Mouse (Mus musculus) limb, embryonic 14.5 days (tissue): ENCODE data around the gene Dazl. TPM values are rescaled to one million over a fixed set of nuclear protein-coding genes. Genes with fewer than 3 reads are reported as not detected.

Experiments
- ATAC-seq: fragments of 200-750 bp; cut with Nextera tagmentation; 2 replicates; pipeline ENCODE4 v1.8.0; 2017; ENCODE audit warnings: low read depth, moderate number of reproducible peaks, moderate TSS enrichment; ENCODE audit not compliant: low FRiP score
- DNase-seq: peaks from one replicate; pipeline ENCODE4 v3.0.0-alpha.2; 2015; ENCODE audit warnings: low spot score
- H3K27ac ChIP-seq: fragments of 300-500 bp; sonication (generic); replicated peaks from 2 replicates; pipeline ENCODE4 v1.5.1; 2014; ENCODE audit warnings: low read depth, mild to moderate bottlenecking, low read length, moderate library complexity, mixed read lengths
- H3K27me3 ChIP-seq: fragments of 300-500 bp; sonication (generic); 2 replicates; pipeline ENCODE4 v1.6.1; 2014; ENCODE audit warnings: low read length, mixed read lengths; ENCODE audit not compliant: control insufficient read depth, insufficient read depth
- H3K36me3 ChIP-seq: fragments of 300-500 bp; sonication (generic); 2 replicates; pipeline ENCODE4 v1.6.1; 2014; ENCODE audit warnings: mild to moderate bottlenecking, low read length, moderate library complexity, mixed read lengths; ENCODE audit not compliant: control insufficient read depth, insufficient read depth
- H3K4me1 ChIP-seq: fragments of 300-500 bp; sonication (generic); 2 replicates; pipeline ENCODE4 v1.6.1; 2014; ENCODE audit warnings: antibody characterized with exemption, low read length, mixed read lengths; ENCODE audit not compliant: control insufficient read depth, insufficient read depth
- H3K4me2 ChIP-seq: fragments of 300-500 bp; sonication (generic); replicated peaks from 2 replicates; pipeline ENCODE4 v1.6.1; 2014; ENCODE audit warnings: low read depth, mild to moderate bottlenecking, low read length, moderate library complexity; ENCODE audit not compliant: severe bottlenecking
- H3K4me3 ChIP-seq: fragments of 300-500 bp; sonication (generic); replicated peaks from 2 replicates; pipeline ENCODE4 v1.5.1; 2014; ENCODE audit warnings: low read length
- H3K9ac ChIP-seq: fragments of 300-500 bp; sonication (generic); 2 replicates; pipeline ENCODE4 v1.6.1; 2014; ENCODE audit warnings: mild to moderate bottlenecking, low read depth, low read length, moderate library complexity; ENCODE audit not compliant: severe bottlenecking
- H3K9me3 ChIP-seq: fragments of 300-500 bp; sonication (generic); 2 replicates; pipeline ENCODE4 v1.6.1; 2016; ENCODE audit warnings: low read length; ENCODE audit not compliant: control insufficient read depth
- POLR2A ChIP-seq: fragments of 200-500 bp; IDR thresholded peaks from 2 replicates; pipeline ENCODE4 v1.8.0; 2012; ENCODE audit warnings: inconsistent platforms, mild to moderate bottlenecking, moderate library complexity, borderline replicate concordance; ENCODE audit not compliant: insufficient read depth, insufficient read length; ENCODE audit errors: extremely low read depth
- WGBS: fragments of 180-500 bp; shearing (Covaris S2); extraction: QIAGEN DNeasy Blood & Tissue Kit; methylation state at CpG from one replicate; pipeline ENCODE4 v1.1.7; 2014; 5-methylcytosine and 5-hydroxymethylcytosine counted together
- polyA plus RNA-seq, 2 experiments: library from polyadenylated mRNA; depleted of rRNA in 1 of 2; stranded (reverse) in 1 of 2; unstranded in 1 of 2; fragments of >200 nt; fragmentation: Nextera tagmentation in 1 of 2; extraction: Ambion mirVana in 1 of 2; gene quantifications; 2 replicates each; pipeline versions ENCODE4 v1.2.1 to v1.2.3; 2012 to 2014

The Dazl gene
- polyA plus RNA-seq, 2 experiments, result 0.09 to 0.32 TPM

GRCm38 (mm10) chr17:50233956-50234355 lies 59.5 kb downstream of the Dazl start:
- ATAC-seq, result no peak
- WGBS, result 89% methylated on average over 5 of the region's 5 CpGs

DNA sequence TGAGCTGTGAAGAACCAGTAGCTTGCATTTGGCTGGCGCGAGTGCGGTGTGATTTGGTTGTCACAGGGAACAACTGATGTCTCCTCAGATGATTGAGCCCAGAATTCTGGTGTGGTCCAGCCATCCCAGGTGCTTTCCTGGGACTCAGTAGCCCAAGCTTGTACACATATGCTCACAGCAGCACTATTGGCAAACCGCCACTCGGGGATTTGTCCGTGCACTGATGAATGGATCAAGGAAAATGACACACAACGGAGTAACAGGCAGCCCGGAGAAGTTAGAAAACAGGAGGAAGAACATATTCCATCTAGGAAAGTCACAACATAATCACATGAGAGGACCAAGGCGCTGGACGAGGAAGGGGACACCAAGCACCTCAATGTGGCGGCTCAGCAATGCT lies 60.6 kb downstream of the Dazl start:
- ATAC-seq, result no peak
- WGBS, result 91% methylated on average over 11 of the region's 11 CpGs
- Histone ChIP-seq H3K4me3 (no peak overlapping the region), H3K9ac (no peak overlapping the region), H3K36me3 (no peaks in the 10 kb centered on the region), H3K4me2 (no peak overlapping the region), H3K27ac (no peak overlapping the region), H3K4me1 (no peaks in the 10 kb centered on the region), H3K9me3 (no peaks in the 10 kb centered on the region), H3K27me3 (no peaks in the 10 kb centered on the region)
- no peak for DNase-seq
- TF ChIP-seq POLR2A, result no peak

More at GRCm38 (mm10) chr17:50233956-50234355, 59.5 kb downstream of the Dazl start:
- H3K27me3 ChIP-seq, result no peaks in the 10 kb centered on the region; the same call in 1 of the 2 replicates
- H3K9me3 ChIP-seq, result no peaks in the 10 kb centered on the region
- no peak overlapping the region for H3K27ac ChIP-seq
- no peak overlapping the region for H3K4me2 ChIP-seq
- TF ChIP-seq POLR2A, result no peak
- H3K9ac ChIP-seq, result no peak overlapping the region
- no peak for DNase-seq
- no peaks in the 10 kb centered on the region for H3K4me1 ChIP-seq
- no peaks in the 10 kb centered on the region for H3K36me3 ChIP-seq
- no peak overlapping the region for H3K4me3 ChIP-seq

GRCm38 (mm10) chr17:50231206-50231605 lies 62.2 kb downstream of the Dazl start:
- ATAC-seq, result no peak
- no peak for TF ChIP-seq POLR2A
- Histone ChIP-seq H3K4me1 (no peaks in the 10 kb centered on the region), H3K27me3 (no peaks in the 10 kb centered on the region), H3K27ac (no peak overlapping the region), H3K4me3 (no peak overlapping the region), H3K4me2 (no peak overlapping the region), H3K9ac (no peak overlapping the region), H3K9me3 (no peaks in the 10 kb centered on the region), H3K36me3 (no peaks in the 10 kb centered on the region)
- no peak for DNase-seq
- 86% methylated on average over 8 of the region's 8 CpGs for WGBS

GRCm38 (mm10) chr17:50229534-50229933 lies 63.9 kb downstream of the Dazl start:
- H3K9ac ChIP-seq, result no peak overlapping the region
- no peak for ATAC-seq
- no peak overlapping the region for H3K4me3 ChIP-seq
- no peak for TF ChIP-seq POLR2A
- H3K4me1 ChIP-seq, result no peaks in the 10 kb centered on the region
- H3K9me3 ChIP-seq, result no peaks in the 10 kb centered on the region
- no peaks in the 10 kb centered on the region for H3K36me3 ChIP-seq
- peak; percentile 15 for DNase-seq
- H3K27ac ChIP-seq, result no peak overlapping the region
- no peaks in the 10 kb centered on the region for H3K27me3 ChIP-seq
- H3K4me2 ChIP-seq, result no peak overlapping the region
- WGBS, result 73% methylated on average over 4 of the region's 4 CpGs

Other genes with a start within 250 kb of the Dazl start
- gene Rftn1, start 103.0 kb downstream of the Dazl start, polyA plus RNA-seq (2012; rRNA removed), result 14.2 and 15.0 TPM in 2 replicates
- gene Rftn1, start 103.0 kb downstream of the Dazl start, polyA plus RNA-seq (2014; fragmentation: Nextera tagmentation; extraction: Ambion mirVana), result 14.6 and 15.9 TPM in 2 replicates
- gene Plcl2, start 215.8 kb upstream of the Dazl start, polyA plus RNA-seq (2012; rRNA removed), result 5.8 and 6.7 TPM in 2 replicates
- 4.9 and 5.2 TPM in 2 replicates for gene Plcl2, start 215.8 kb upstream of the Dazl start, polyA plus RNA-seq (2014; fragmentation: Nextera tagmentation; extraction: Ambion mirVana)